Mouse (Mus musculus): ENCODE measurements at regions not wholly inside any gene's neighbourhood (a gene's known extent, or its start where the extent isn't known, plus 50 kb on each side); places are given as distances from the start of the nearest gene placed in this dataset.

- TF ChIP-seq HCFC1 (IDR thresholded peaks at IDR 0.05; ENCODE audit: borderline replicate concordance, insufficient read depth, low read length), result no peak
- TF ChIP-seq ZC3H11A (IDR thresholded peaks at IDR 0.05; ENCODE audit: borderline replicate concordance, low read depth, low read length), result no peak
- no peak for TF ChIP-seq ZNF384 (IDR thresholded peaks at IDR 0.05; ENCODE audit: low read depth, low read length)
- no peak for TF ChIP-seq MAFK (IDR thresholded peaks at IDR 0.05; ENCODE audit: insufficient read depth, low read depth, low read length)
- TF ChIP-seq CHD2 (IDR thresholded peaks at IDR 0.05; ENCODE audit: low read depth, low read length), result no peak
Measured at GRCm38 (mm10) chr14:37292084-37292860, 157.2 kb upstream of the Ghitm start.

Measured in ES-E14 (cell line).